Mouse (Mus musculus) kidney, adult 2 months (tissue): Measurements from ENCODE around the gene Llgl2. TPM values are rescaled to one million over a fixed set of nuclear protein-coding genes. Genes with fewer than 3 reads are reported as not detected.

ENCODE experiments used
- DNase-seq: peaks from one replicate; pipeline ENCODE4 v3.0.0; 2021
- H3K27ac ChIP-seq: fragments of 200-500 bp; 2 replicates; pipeline ENCODE4 v1.5.1; 2012; ENCODE audit warnings: low read depth, low read length, control low read depth, inconsistent platforms; ENCODE audit not compliant: insufficient read depth
- H3K27me3 ChIP-seq: fragments of 200-500 bp; replicated peaks from 2 replicates; pipeline ENCODE4 v1.6.1; 2012; ENCODE audit warnings: mild to moderate bottlenecking, moderate library complexity, low read length, inconsistent platforms; ENCODE audit not compliant: control insufficient read depth, insufficient read depth
- H3K36me3 ChIP-seq: fragments of 200-500 bp; 2 replicates; pipeline ENCODE4 v1.6.1; 2012; ENCODE audit warnings: mild to moderate bottlenecking, moderate library complexity, low read length, inconsistent platforms; ENCODE audit not compliant: control insufficient read depth, insufficient read depth
- H3K4me1 ChIP-seq: fragments of 200-500 bp; 2 replicates; pipeline ENCODE4 v1.6.1; 2011; ENCODE audit warnings: low read length; ENCODE audit not compliant: control insufficient read depth, insufficient read depth
- H3K4me3 ChIP-seq: fragments of 200-500 bp; 2 replicates; pipeline ENCODE4 v1.5.1; 2011; ENCODE audit warnings: mild to moderate bottlenecking, low read depth, low read length, control low read depth; ENCODE audit not compliant: insufficient read depth
- CTCF ChIP-seq: fragments of 200-500 bp; conservative IDR thresholded peaks from 2 replicates; pipeline ENCODE4 v1.5.1; 2011; ENCODE audit warnings: low read depth, mild to moderate bottlenecking, control low read depth, low read length, moderate library complexity, mixed read lengths; ENCODE audit not compliant: insufficient read depth, insufficient read length
- POLR2A ChIP-seq: fragments of 200-500 bp; IDR thresholded peaks from one replicate; pipeline ENCODE4 v1.6.1; 2011; ENCODE audit warnings: low read depth, low read length, control low read depth
- WGBS: fragments of 180-500 bp; shearing (Covaris S2); methylation state at CpG from one replicate; pipeline ENCODE4 v1.1.7; 2018; 5-methylcytosine and 5-hydroxymethylcytosine counted together
- polyA plus RNA-seq: library from polyadenylated mRNA; depleted of rRNA; stranded (reverse); fragments of >200 nt; gene quantifications from 2 replicates; pipeline ENCODE4 v1.2.3, GENCODE M21; 2012; rRNA removed

Llgl2 gene
- polyA plus RNA-seq, 1 experiment: 153 TPM

- 44% methylated on average over 8 of the region's 8 CpGs for WGBS
- H3K4me3 ChIP-seq: peak overlapping the region; percentile 57
- no peaks in the 10 kb centered on the region for H3K36me3 ChIP-seq
- TF ChIP-seq POLR2A: no peak
- no peak for TF ChIP-seq CTCF
- peaks cover 48% of the 10 kb centered on the region for H3K4me1 ChIP-seq
- DNase-seq: peak; percentile 77
- peak overlapping the region; percentile 98 for H3K27ac ChIP-seq
- no peaks in the 10 kb centered on the region for H3K27me3 ChIP-seq
Observed at GRCm38 (mm10) chr11:115900561-115901337, 76.9 kb downstream of the Llgl2 start.

GRCm38 (mm10) chr11:115901338-115902161, 77.7 kb downstream of the Llgl2 start:
- 85% methylated on average over 9 of the region's 9 CpGs for WGBS
- DNase-seq: no peak
- no peak for TF ChIP-seq CTCF
- no peak for TF ChIP-seq POLR2A
- H3K4me1 ChIP-seq: peaks cover 54% of the 10 kb centered on the region
- peak overlapping the region; percentile 57; the same call in 1 of the 2 replicates for H3K4me3 ChIP-seq
- H3K36me3 ChIP-seq: no peaks in the 10 kb centered on the region
- no peaks in the 10 kb centered on the region for H3K27me3 ChIP-seq
- H3K27ac ChIP-seq: peak overlapping the region; percentile 98

GRCm38 (mm10) chr11:115902177-115902576, 78.3 kb downstream of the Llgl2 start:
- Histone ChIP-seq H3K27ac (peak overlapping the region; percentile 98), H3K27me3 (no peaks in the 10 kb centered on the region), H3K36me3 (no peaks in the 10 kb centered on the region), H3K4me3 (0 out of 2 replicates have a peak overlapping the region, but pooled peaks have one; percentile 1), H3K4me1 (peaks cover 60% of the 10 kb centered on the region)
- WGBS: 53% methylated on average over 5 of the region's 5 CpGs
- no peak for TF ChIP-seq POLR2A
- no peak for TF ChIP-seq CTCF
- no peak for DNase-seq

GRCm38 (mm10) chr11:115902831-115903230, 79.0 kb downstream of the Llgl2 start:
- 75% methylated on average over 1 of the region's 1 CpGs for WGBS
- peak overlapping the region; percentile 98 for H3K27ac ChIP-seq
- H3K4me1 ChIP-seq: peaks cover 64% of the 10 kb centered on the region
- TF ChIP-seq CTCF (no peak), POLR2A (no peak)
- H3K4me3 ChIP-seq: no peak overlapping the region
- peak; percentile 50 for DNase-seq
- no peaks in the 10 kb centered on the region for H3K27me3 ChIP-seq
- no peaks in the 10 kb centered on the region for H3K36me3 ChIP-seq

- WGBS: 36% methylated on average over 11 of the region's 11 CpGs
- H3K27me3 ChIP-seq: no peaks in the 10 kb centered on the region
- H3K36me3 ChIP-seq: no peaks in the 10 kb centered on the region
- H3K4me3 ChIP-seq: no peak overlapping the region
- TF ChIP-seq POLR2A (no peak), CTCF (no peak)
- peaks cover 64% of the 10 kb centered on the region for H3K4me1 ChIP-seq
- DNase-seq: peak; percentile 30
- peak overlapping the region; percentile 87 for H3K27ac ChIP-seq
Observed at GRCm38 (mm10) chr11:115903384-115904230, 79.8 kb downstream of the Llgl2 start.

GRCm38 (mm10) chr11:115904231-115904955, 80.5 kb downstream of the Llgl2 start:
- peak overlapping the region; percentile 87 for H3K27ac ChIP-seq
- TF ChIP-seq CTCF: no peak
- no peak for TF ChIP-seq POLR2A
- no peak overlapping the region for H3K4me3 ChIP-seq
- no peaks in the 10 kb centered on the region for H3K36me3 ChIP-seq
- WGBS: 60% methylated on average over 8 of the region's 8 CpGs
- DNase-seq: peak; percentile 56
- H3K4me1 ChIP-seq: peaks cover 63% of the 10 kb centered on the region
- H3K27me3 ChIP-seq: no peaks in the 10 kb centered on the region

Other genes starting within 250 kb of the Llgl2 start
- gene Mrps7, start 220.1 kb upstream of the Llgl2 start, polyA plus RNA-seq: 51.7 and 53.1 TPM in 2 replicates
- 16.9 and 17.7 TPM in 2 replicates for gene Gga3, start 220.0 kb upstream of the Llgl2 start, polyA plus RNA-seq
- gene Mif4gd, start 211.1 kb upstream of the Llgl2 start, polyA plus RNA-seq: 138 and 144 TPM in 2 replicates
- gene Slc25a19, start 195.8 kb upstream of the Llgl2 start, polyA plus RNA-seq: 144 and 172 TPM in 2 replicates
- 34.1 and 42.6 TPM in 2 replicates for gene Grb2, start 115.5 kb upstream of the Llgl2 start, polyA plus RNA-seq
- 77.1 and 97.8 TPM in 2 replicates for gene Tmem94, start 58.6 kb upstream of the Llgl2 start, polyA plus RNA-seq
- gene Caskin2, start 10.4 kb upstream of the Llgl2 start, polyA plus RNA-seq: 36.9 and 46.7 TPM in 2 replicates
- gene Tsen54, start 9.3 kb upstream of the Llgl2 start, polyA plus RNA-seq: 36.4 and 43.4 TPM in 2 replicates
- 104 and 132 TPM in 2 replicates for gene Myo15b, start 34.4 kb downstream of the Llgl2 start, polyA plus RNA-seq
- gene Smim5, start 75.9 kb downstream of the Llgl2 start, polyA plus RNA-seq: 26.1 and 26.7 TPM in 2 replicates
- gene Smim6, start 88.0 kb downstream of the Llgl2 start, polyA plus RNA-seq: 5.0 and 5.7 TPM in 2 replicates
- gene Sap30bp, start 109.2 kb downstream of the Llgl2 start, polyA plus RNA-seq: 20.5 and 24.1 TPM in 2 replicates
- 16.9 and 18.8 TPM in 2 replicates for gene Recql5, start 109.4 kb downstream of the Llgl2 start, polyA plus RNA-seq
- gene Itgb4, start 150.7 kb downstream of the Llgl2 start, polyA plus RNA-seq: 5.1 and 5.3 TPM in 2 replicates
- 83.2 and 87.9 TPM in 2 replicates for gene Galk1, start 188.7 kb downstream of the Llgl2 start, polyA plus RNA-seq
- gene H3f3b, start 203.9 kb downstream of the Llgl2 start, polyA plus RNA-seq: 135 and 150 TPM in 2 replicates
- gene Unk, start 206.3 kb downstream of the Llgl2 start, polyA plus RNA-seq: 22.1 and 28.1 TPM in 2 replicates